Mouse (Mus musculus) embryonic fibroblast, embryonic 13.5 days (primary cell): Measurements from ENCODE around the gene Abca4.

Experiments used
- CTCF ChIP-seq: IDR thresholded peaks from 2 replicates; pipeline ENCODE4 v1.5.1; 2011; ENCODE audit warnings: mild to moderate bottlenecking, control low read depth, low read length, moderate library complexity, borderline replicate concordance; ENCODE audit not compliant: insufficient read depth
- POLR2A ChIP-seq: IDR thresholded peaks from 2 replicates; pipeline ENCODE4 v1.6.1; 2011; ENCODE audit warnings: low read depth, mild to moderate bottlenecking, control low read depth, low read length, moderate library complexity

DNA sequence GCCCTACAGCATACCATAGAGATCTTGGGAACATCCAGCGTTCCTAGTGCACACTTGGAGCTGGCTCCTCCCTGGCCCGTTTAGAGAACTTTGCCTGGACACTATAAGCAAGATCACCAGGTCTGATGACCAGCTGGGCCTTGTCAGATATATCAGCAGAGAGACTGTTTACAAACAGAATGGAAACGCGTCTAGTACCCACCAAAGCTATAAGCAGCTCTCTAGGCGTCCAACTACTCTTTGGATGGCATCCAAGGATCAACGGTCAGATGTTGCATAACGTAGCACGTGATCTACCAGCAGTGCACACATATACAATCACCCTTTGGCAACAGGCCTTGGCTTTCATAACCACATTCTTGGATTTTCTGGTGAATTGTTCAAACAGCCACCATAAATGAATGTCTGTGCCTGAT, 154.7 kb downstream of the Abca4 start:
- TF ChIP-seq CTCF (no peak), POLR2A (no peak)
